17 mouse cellular contexts compared by ENCODE assay signal in the genomic region with DNA sequence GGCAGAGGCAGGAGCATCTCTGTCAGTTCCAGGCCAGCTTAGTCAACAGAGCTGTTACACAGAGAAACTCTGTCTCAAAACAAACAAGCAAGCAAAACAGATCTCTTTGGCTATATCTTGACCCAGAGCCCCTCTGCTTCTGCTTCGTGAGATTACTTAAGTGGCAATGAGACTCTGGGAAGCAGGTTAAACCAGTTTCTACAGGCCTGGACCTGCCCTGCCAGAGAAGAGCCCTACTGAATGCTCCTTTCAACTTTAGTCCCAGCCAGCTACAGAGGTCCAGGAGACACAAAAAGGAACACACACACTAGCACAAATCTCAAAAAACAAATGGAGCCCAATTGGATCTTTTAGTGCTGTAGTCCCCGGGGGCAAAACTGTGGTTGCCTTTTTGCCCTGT. TPM values are rescaled to one million over a fixed set of nuclear protein-coding genes. Genes with fewer than 3 reads are reported as not detected.
DNase-seq lines count a peak whose midpoint lies in the region; ATAC-seq and TF ChIP-seq lines count a peak whose summit lies in the region.
"Had no signal": no experiment of that assay in that cellular context is flagged by ENCODE, and none has a peak within 500 bp of the region (broad histone marks: within the 10 kb centered on the region; RNA-seq: fewer than 3 reads in every experiment).

No protein-coding gene starts in this region.

- TF ChIP-seq POLR2A in limb, embryonic 14.5 days (IDR thresholded peaks at IDR 0.05; ENCODE audit: borderline replicate concordance, extremely low read depth, insufficient read depth, insufficient read length) = no peak

- H3K9ac ChIP-seq in kidney, embryonic 14.5 days (ENCODE audit: low read depth, low read length) = no peak overlapping the region
- no peak overlapping the region for H3K9ac ChIP-seq in embryonic facial prominence, embryonic 11.5 days (replicated peaks; ENCODE audit: low read length)
- H3K9ac ChIP-seq in limb, embryonic 14.5 days (ENCODE audit: low read depth, low read length, severe bottlenecking) = no peak overlapping the region
- H3K9ac ChIP-seq: hindbrain, embryonic 15.5 days had no signal

- 79% methylated on average over 2 of the region's 2 CpGs for WGBS in kidney, embryonic 14.5 days
- WGBS in embryonic facial prominence, embryonic 11.5 days = 65% methylated on average over 2 of the region's 2 CpGs
- WGBS in limb, embryonic 14.5 days = 75% methylated on average over 2 of the region's 2 CpGs

- H3K4me2 ChIP-seq in kidney, embryonic 14.5 days (replicated peaks; ENCODE audit: low read depth, low read length) = no peak overlapping the region
- H3K4me2 ChIP-seq in embryonic facial prominence, embryonic 11.5 days (ENCODE audit: low read depth, low read length) = no peak overlapping the region
- no peak overlapping the region for H3K4me2 ChIP-seq in limb, embryonic 14.5 days (replicated peaks; ENCODE audit: low read depth, low read length, severe bottlenecking)
- H3K4me2 ChIP-seq: hindbrain, embryonic 15.5 days; liver, embryonic 11.5 days had no signal

- H3K36me3 ChIP-seq in kidney, embryonic 14.5 days (ENCODE audit: control insufficient read depth, insufficient read depth, low read length) = no peaks in the 10 kb centered on the region
- no peaks in the 10 kb centered on the region for H3K36me3 ChIP-seq in embryonic facial prominence, embryonic 11.5 days (replicated peaks; ENCODE audit: control insufficient read depth, insufficient read depth, low read depth, low read length)
- H3K36me3 ChIP-seq in limb, embryonic 14.5 days (ENCODE audit: control insufficient read depth, insufficient read depth, low read length) = no peaks in the 10 kb centered on the region
- H3K36me3 ChIP-seq: hindbrain, embryonic 15.5 days had no signal

- H3K4me1 ChIP-seq in kidney, embryonic 14.5 days (ENCODE audit: control insufficient read depth, insufficient read depth, low read length) = no peaks in the 10 kb centered on the region
- H3K4me1 ChIP-seq in embryonic facial prominence, embryonic 11.5 days (ENCODE audit: control insufficient read depth, insufficient read depth, low read length) = no peaks in the 10 kb centered on the region
- H3K4me1 ChIP-seq in limb, embryonic 14.5 days (ENCODE audit: control insufficient read depth, insufficient read depth, low read length) = no peaks in the 10 kb centered on the region
- H3K4me1 ChIP-seq: hindbrain, embryonic 15.5 days had no signal

- no peak overlapping the region for H3K4me3 ChIP-seq in kidney, embryonic 14.5 days (ENCODE audit: low read length)
- H3K4me3 ChIP-seq in embryonic facial prominence, embryonic 11.5 days (ENCODE audit: low read depth, low read length) = no peak overlapping the region
- H3K4me3 ChIP-seq in limb, embryonic 14.5 days (replicated peaks; ENCODE audit: low read length) = no peak overlapping the region
- H3K4me3 ChIP-seq: hindbrain, embryonic 15.5 days; megakaryocyte, embryonic 14.5 days; myocyte had no signal

- peak overlapping the region; percentile 9 for H3K27ac ChIP-seq in kidney, embryonic 14.5 days (ENCODE audit: low read depth, low read length)
- no peak overlapping the region for H3K27ac ChIP-seq in embryonic facial prominence, embryonic 11.5 days (replicated peaks; ENCODE audit: low read depth, low read length)
- no peak overlapping the region for H3K27ac ChIP-seq in limb, embryonic 14.5 days (replicated peaks; ENCODE audit: low read depth, low read length)
- H3K27ac ChIP-seq: hindbrain, embryonic 15.5 days; kidney, postnatal 0 days had no signal

- H3K27me3 ChIP-seq in kidney, embryonic 14.5 days (ENCODE audit: control insufficient read depth, insufficient read depth, low read length) = no peaks in the 10 kb centered on the region
- no peaks in the 10 kb centered on the region for H3K27me3 ChIP-seq in embryonic facial prominence, embryonic 11.5 days (ENCODE audit: control insufficient read depth, insufficient read depth, low read length)
- no peaks in the 10 kb centered on the region for H3K27me3 ChIP-seq in limb, embryonic 14.5 days (ENCODE audit: control insufficient read depth, insufficient read depth, low read length)
- H3K27me3 ChIP-seq: hindbrain, embryonic 15.5 days; megakaryocyte, embryonic 14.5 days had no signal

- ATAC-seq in kidney, embryonic 14.5 days (ENCODE audit: low FRiP score, low TSS enrichment) = no peak
- no peak for ATAC-seq in embryonic facial prominence, embryonic 11.5 days (replicated peaks; ENCODE audit: insufficient number of reproducible peaks, low FRiP score, low TSS enrichment, low read depth)
- ATAC-seq in limb, embryonic 14.5 days (ENCODE audit: low FRiP score, low read depth) = no peak

- DNase-seq in kidney, postnatal 36 days = no peak
- DNase-seq in embryonic facial prominence, embryonic 11.5 days (ENCODE audit: low spot score) = peak; percentile 51
- DNase-seq in limb, embryonic 14.5 days (ENCODE audit: low spot score) = peak; percentile 25
- DNase-seq in lung, postnatal 36 days = peak; percentile 59
- DNase-seq in frontal cortex, postnatal 10 days (ENCODE audit: low spot score in 2 of 2) = no peak
- no peak for DNase-seq in gastrocnemius, adult 18-20 months (ENCODE audit: low spot score)
- no peak for DNase-seq in heart, adult 8-10 months (ENCODE audit: low spot score)
- DNase-seq: cerebellum, adult 2 months; heart, adult 11 months; heart, postnatal 10 days; layer of hippocampus, postnatal 36 days had no signal

- H3K9me3 ChIP-seq in kidney, embryonic 14.5 days (ENCODE audit: control insufficient read depth, low read length) = no peaks in the 10 kb centered on the region
- H3K9me3 ChIP-seq in embryonic facial prominence, embryonic 11.5 days (replicated peaks; ENCODE audit: control insufficient read depth, low read length) = no peaks in the 10 kb centered on the region
- no peaks in the 10 kb centered on the region for H3K9me3 ChIP-seq in limb, embryonic 14.5 days (ENCODE audit: control insufficient read depth, low read length)
- H3K9me3 ChIP-seq: hindbrain, embryonic 15.5 days; megakaryocyte, embryonic 14.5 days had no signal

RNA-seq across cellular contexts. Expression of a gene that starts 9.1 kb away (rescaled TPM):
- polyA plus RNA-seq in kidney, embryonic 14.5 days (2014; fragmentation: Nextera tagmentation; extraction: Ambion mirVana) = 37.2 and 65.5 TPM in 2 replicates
- polyA plus RNA-seq in embryonic facial prominence, embryonic 11.5 days (2014; fragmentation: Nextera tagmentation; extraction: Ambion mirVana) = 67.3 and 69.6 TPM in 2 replicates
- polyA plus RNA-seq in limb, embryonic 14.5 days (2012; rRNA removed) = 71.3 and 99.1 TPM in 2 replicates
- 57.5 and 61.2 TPM in 2 replicates for polyA plus RNA-seq in limb, embryonic 14.5 days (2014; fragmentation: Nextera tagmentation; extraction: Ambion mirVana)
- total RNA-seq in gastrocnemius, adult 18-20 months (2021) = 10 to 100 TPM; 87.1 to 89.5 TPM
- total RNA-seq in heart, adult 8-10 months (2022) = 10 to 100 TPM; 52.5 to 65.4 (median 57.5) TPM

RNA-seq across cellular contexts. Expression of a gene that starts 30.6 kb away (rescaled TPM):
- 36.6 and 53.0 TPM in 2 replicates for polyA plus RNA-seq in kidney, embryonic 14.5 days (2014; fragmentation: Nextera tagmentation; extraction: Ambion mirVana)
- 48.3 and 51.3 TPM in 2 replicates for polyA plus RNA-seq in embryonic facial prominence, embryonic 11.5 days (2014; fragmentation: Nextera tagmentation; extraction: Ambion mirVana)
- 35.4 and 41.0 TPM in 2 replicates for polyA plus RNA-seq in limb, embryonic 14.5 days (2012; rRNA removed)
- polyA plus RNA-seq in limb, embryonic 14.5 days (2014; fragmentation: Nextera tagmentation; extraction: Ambion mirVana) = 42.4 and 43.4 TPM in 2 replicates
- 10 to 100 TPM; 27.0 to 27.1 TPM for total RNA-seq in gastrocnemius, adult 18-20 months (2021)
- total RNA-seq in heart, adult 8-10 months (2022) = 10 to 100 TPM; 22.9 to 35.5 (median 27.7) TPM

Comparison
In these comparisons a context has a peak if more than half of its experiments do, and no peak if none do; other contexts are left out.
1. DNase-seq: peak in embryonic facial prominence, embryonic 11.5 days (single experiment), limb, embryonic 14.5 days (single experiment) and lung, postnatal 36 days (single experiment); none in kidney, postnatal 36 days (0 of 2), frontal cortex, postnatal 10 days (0 of 2), gastrocnemius, adult 18-20 months (single experiment) and heart, adult 8-10 months (single experiment).